Mouse (Mus musculus) adrenal gland, postnatal 10 days (tissue): ENCODE data around the gene Fam178b. TPM values are rescaled to one million over a fixed set of nuclear protein-coding genes. Genes with fewer than 3 reads are reported as not detected.

Experiments used
- DNase-seq: peaks from one replicate; pipeline ENCODE4 v3.0.0; 2021; ENCODE audit warnings: mixed read lengths
- microRNA-seq: library from miRNA; unstranded; fragments of <30 nt; microRNA quantifications from one replicate; pipeline ENCODE4 v1.2.0, GENCODE M21; 2021
- total RNA-seq, 2 experiments: library from RNA; stranded (reverse); gene quantifications; 2 replicates each; pipeline ENCODE4 v1.2.3; 2021

Fam178b gene
- total RNA-seq, 2 experiments from 2014 or later = 0.72 to 0.82 TPM

GRCm38 (mm10) chr1:36523332-36524013 is 159.5 kb downstream of the Fam178b start:
- DNase-seq = no peak

- DNase-seq = no peak
These were observed 160.8 kb downstream of the Fam178b start for GRCm38 (mm10) chr1:36522210-36522609.

GRCm38 (mm10) chr1:36519626-36520025 is 163.4 kb downstream of the Fam178b start:
- no peak for DNase-seq

GRCm38 (mm10) chr1:36518259-36518658 is 164.7 kb downstream of the Fam178b start:
- DNase-seq = no peak

GRCm38 (mm10) chr1:36513718-36514117 is 169.3 kb downstream of the Fam178b start:
- peak; percentile 48 for DNase-seq

- DNase-seq = peak; percentile 31
These were observed 169.7 kb downstream of the Fam178b start for GRCm38 (mm10) chr1:36513310-36513709.

- no peak for DNase-seq
These were observed 170.1 kb downstream of the Fam178b start for GRCm38 (mm10) chr1:36512966-36513280.

Small RNA genes within 50 kb of the gene (microRNA-seq; reads per million reads assigned to microRNA genes)
- gene Gm24133 = not detected

Other genes starting within 250 kb of the Fam178b start
- 10 to 100 TPM; 21.9 to 25.7 TPM for gene Lman2l, start 237.9 kb downstream of the Fam178b start, total RNA-seq
- gene Cnnm4, start 211.6 kb downstream of the Fam178b start, total RNA-seq = 1 to 10 TPM; 3.9 to 4.4 TPM
- 10 to 100 TPM; 23.1 to 29.8 TPM for gene Cnnm3, start 171.3 kb downstream of the Fam178b start, total RNA-seq
- 10 to 100 TPM; 22.5 to 73.8 TPM for gene Ankrd23, start 146.3 kb downstream of the Fam178b start, total RNA-seq
- gene Gm42417, start 143.8 kb downstream of the Fam178b start, total RNA-seq = 10 to 100 TPM; 10.2 to 32.9 TPM
- 10 to 100 TPM; 12.9 to 21.6 TPM for gene Ankrd39, start 135.7 kb downstream of the Fam178b start, total RNA-seq
- 10 to 100 TPM; 27.3 to 28.9 TPM for gene Sema4c, start 124.8 kb downstream of the Fam178b start, total RNA-seq
- 1,000 to 10,000 TPM; 1,610 to 1,679 TPM for gene Cox5b, start 8.3 kb upstream of the Fam178b start, total RNA-seq
- gene 4933424G06Rik, start 27.0 kb upstream of the Fam178b start, total RNA-seq = not detected
- gene Actr1b, start 31.2 kb upstream of the Fam178b start, total RNA-seq = 100 to 1,000 TPM; 111 to 133 TPM
- 1 to 10 TPM; 2.1 to 2.4 TPM for gene Zap70, start 78.6 kb upstream of the Fam178b start, total RNA-seq